21 mouse cellular contexts compared by ENCODE assay signal in the genomic region with DNA sequence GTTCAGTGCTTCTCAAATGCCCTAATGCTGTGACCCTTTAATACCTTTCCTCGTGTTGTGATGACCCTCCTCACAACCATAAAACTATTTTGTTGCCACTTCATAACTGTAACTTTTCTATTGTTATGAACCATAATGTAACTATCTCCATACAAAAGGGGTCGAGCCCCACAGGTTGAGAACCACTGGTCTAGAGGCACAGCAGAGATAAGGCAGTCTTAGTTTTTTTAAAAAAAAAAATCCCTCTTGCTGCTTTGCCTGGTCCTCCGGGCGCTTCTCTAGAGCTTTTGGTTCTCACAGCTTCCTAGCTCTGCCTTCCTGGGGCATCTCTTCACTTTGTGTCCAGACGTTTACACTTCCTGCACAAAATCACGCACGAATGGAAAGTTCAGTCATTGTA.
DNase-seq lines count a peak whose midpoint lies in the region; TF ChIP-seq lines count a peak whose summit lies in the region.
"Had no signal": no experiment of that assay in that cellular context is flagged by ENCODE, and none has a peak within 500 bp of the region (broad histone marks: within the 10 kb centered on the region; RNA-seq: fewer than 3 reads in every experiment).

No protein-coding gene starts in this region.

- DNase-seq in heart, adult 11 months, result peak; percentile 27
- no peak for DNase-seq in heart, postnatal 10 days
- peak; percentile 21 for DNase-seq in testis, postnatal 10 days (ENCODE audit: low spot score)
- DNase-seq in testis, postnatal 14 days (ENCODE audit: low spot score), result no peak
- DNase-seq in CH12.LX (ENCODE audit: extremely low read depth), result no peak
- no peak for DNase-seq in ES-E14 (ENCODE audit: low read depth, low spot score)
- no peak for DNase-seq in cerebellum, adult 9-11 months
- DNase-seq in right cerebral cortex, adult 2 months (ENCODE audit: low spot score in 2 of 2), result no peak
- DNase-seq: adrenal gland, adult 2 months; adrenal gland, adult 8-10 months; adrenal gland, postnatal 10 days; adrenal gland, postnatal 14 days; adrenal gland, postnatal 25 days; adrenal gland, postnatal 36 days; B cell, adult 2 months; cerebellum, adult 11 months; cerebellum, adult 11-12 months; cerebellum, adult 18-20 months; cerebellum, adult 2 months had no signal

- H3K27ac ChIP-seq in CH12.LX (ENCODE audit: insufficient read depth, low read depth), result no peak overlapping the region
- H3K27ac ChIP-seq in ES-E14 (ENCODE audit: insufficient read depth, low read depth, low read length, poor library complexity, severe bottlenecking), result no peak overlapping the region

- dilution Hi-C loops in CH12.LX (cut with MboI; ENCODE audit: extremely low pct_ligation_motif_present, extremely low pct_unique_long_range_greater_than_20kb, low sequenced_read_pairs), result no loop called here

- peak overlapping the region in 1 of 3 experiments; percentile 18 for H3K4me3 ChIP-seq in CH12.LX (replicated peaks in 1 of 3; ENCODE audit: low read depth in 2 of 3, low read length in 2 of 3, poor library complexity in 1 of 3)
- H3K4me3 ChIP-seq in ES-E14 (ENCODE audit: insufficient read depth in 1 of 2, low read depth in 1 of 2, low read length in 2 of 2, poor library complexity in 1 of 2, severe bottlenecking in 1 of 2), result no peak overlapping the region

- H3K27me3 ChIP-seq in CH12.LX (replicated peaks), result no peaks in the 10 kb centered on the region
- H3K27me3 ChIP-seq: Patski had no signal

- no peaks in the 10 kb centered on the region for H3K9me3 ChIP-seq in CH12.LX (replicated peaks; ENCODE audit: low read length)
- H3K9me3 ChIP-seq in ES-E14 (ENCODE audit: control insufficient read depth, insufficient read depth, low read depth, low read length), result no peaks in the 10 kb centered on the region

- TF ChIP-seq EP300 in CH12.LX (IDR thresholded peaks at IDR 0.05; ENCODE audit: low read length), result no peak

- TF ChIP-seq CTCF in CH12.LX (conservative IDR thresholded peaks at IDR 0.05 in 1 of 2, IDR thresholded peaks at IDR 0.05 in 1 of 2; ENCODE audit: low read depth in 2 of 2, low read length in 2 of 2), result no peak; a peak in 1 of 4 replicates

- in situ Hi-C loops in CH12.LX (cut with MboI; ENCODE audit: low pct_ligation_motif_present, low pct_unique_long_range_greater_than_20kb, low sequenced_read_pairs), result no loop called here
- in situ Hi-C loops in ES-E14 (cut with MboI; ENCODE audit: low sequenced_read_pairs in 2 of 2, unreplicated experiment in 2 of 2), result no loop called here

- intact Hi-C loops in heart, postnatal 10 days (cut with DNase I), result no loop called here

- peak overlapping the region; percentile 53 for H3K9ac ChIP-seq in CH12.LX (ENCODE audit: insufficient read depth, low read depth)
- no peak overlapping the region for H3K9ac ChIP-seq in ES-E14 (ENCODE audit: insufficient read depth, low read depth, low read length, poor library complexity, severe bottlenecking)

- TF ChIP-seq RAD21 in CH12.LX (IDR thresholded peaks at IDR 0.05; ENCODE audit: low read depth, low read length), result no peak

- H3K4me2 ChIP-seq in CH12.LX (ENCODE audit: insufficient read depth, low read depth, poor library complexity, severe bottlenecking), result peak overlapping the region; percentile 85

- H3K4me1 ChIP-seq in CH12.LX (ENCODE audit: control insufficient read depth in 1 of 2, insufficient read depth in 2 of 2), result peaks cover 18 to 46% of the 10 kb centered on the region in 2 experiments
- H3K4me1 ChIP-seq in ES-E14 (ENCODE audit: control insufficient read depth in 2 of 2, insufficient read depth in 2 of 2, low read length in 2 of 2, poor library complexity in 1 of 2), result no peaks in the 10 kb centered on the region

- no peaks in the 10 kb centered on the region for H3K36me3 ChIP-seq in CH12.LX (replicated peaks in 1 of 2; ENCODE audit: control insufficient read depth in 1 of 2, insufficient read depth in 1 of 2, low read length in 1 of 2)
- no peaks in the 10 kb centered on the region for H3K36me3 ChIP-seq in ES-E14 (ENCODE audit: control insufficient read depth, insufficient read depth, low read length, poor library complexity, severe bottlenecking)
- H3K36me3 ChIP-seq: G1E had no signal

- H3K79me2 ChIP-seq in CH12.LX (replicated peaks; ENCODE audit: control insufficient read depth, extremely low read depth, insufficient read depth, poor library complexity, severe bottlenecking), result no peaks in the 10 kb centered on the region

- TF ChIP-seq POLR2A in CH12.LX (IDR thresholded peaks at IDR 0.05; ENCODE audit: low read depth, low read length), result no peak

TF ChIP-seq in CH12.LX, 34 proteins besides CTCF, POLR2A, EP300 and RAD21:
- no peak for TF ChIP-seq ZKSCAN1 (IDR thresholded peaks at IDR 0.05; ENCODE audit: borderline replicate concordance, low read depth, low read length)
- peak; percentile 75 for TF ChIP-seq ZNF384 (IDR thresholded peaks at IDR 0.05; ENCODE audit: low read depth, low read length)
- TF ChIP-seq CHD2 (IDR thresholded peaks at IDR 0.05; ENCODE audit: low read length), result peak; percentile 85; the same call in 1 of the 2 replicates
- no peak for TF ChIP-seq NRF1 (IDR thresholded peaks at IDR 0.05; ENCODE audit: low read depth, low read length)

TF ChIP-seq in ES-E14, 5 proteins besides CTCF, POLR2A, EP300 and RAD21:
- TF ChIP-seq CHD2 (IDR thresholded peaks at IDR 0.05; ENCODE audit: low read depth, low read length) (0 out of 2 replicates have a peak, but pooled peaks have one; percentile 50), MAFK (IDR thresholded peaks at IDR 0.05; ENCODE audit: insufficient read depth, low read depth, low read length) (no peak)
TF ChIP-seq in ES-E14: peak in this region for 1.

Comparison
In these comparisons a context has a peak if more than half of its experiments do, and no peak if none do; other contexts are left out.
1. DNase-seq: peak in heart, adult 11 months (single experiment) and testis, postnatal 10 days (single experiment); none in heart, postnatal 10 days (0 of 2), testis, postnatal 14 days (single experiment), CH12.LX (single experiment), ES-E14 (single experiment), cerebellum, adult 9-11 months (single experiment) and right cerebral cortex, adult 2 months (0 of 2).